Mouse (Mus musculus): ENCODE results near the gene Nhlrc3. TPM values are rescaled to one million over a fixed set of nuclear protein-coding genes. Genes with fewer than 3 reads are reported as not detected.

The Nhlrc3 gene
- 7.9 and 10.1 TPM in 2 replicates for total RNA-seq (2014; fragmentation: Nextera tagmentation)
- total RNA-seq (2017) = 9.1 and 9.2 TPM in 2 replicates

- peak; percentile 79 for ATAC-seq (replicated peaks; ENCODE audit: poor library complexity, severe bottlenecking)
Observed at GRCm38 (mm10) chr3:53463046-53463764, at the start of gene Nhlrc3, which contains the start of gene Proser1. Nhlrc3 (minus strand) TSS chr3:53463332. Proser1 (plus strand) TSS chr3:53463666.

GRCm38 (mm10) chr3:53502428-53502827 lies 39.3 kb upstream of the Nhlrc3 start:
- peak; percentile 63; the same call in 1 of the 2 replicates for ATAC-seq (replicated peaks; ENCODE audit: poor library complexity, severe bottlenecking)

- no peak for ATAC-seq (replicated peaks; ENCODE audit: poor library complexity, severe bottlenecking)
Observed at GRCm38 (mm10) chr3:53498351-53498905, 35.3 kb upstream of the Nhlrc3 start.

GRCm38 (mm10) chr3:53488353-53488752 lies 25.2 kb upstream of the Nhlrc3 start, which contains the start of gene Stoml3:
Stoml3 (plus strand) TSS chr3:53488653.
- no peak for ATAC-seq (replicated peaks; ENCODE audit: poor library complexity, severe bottlenecking)

GRCm38 (mm10) chr3:53486996-53487576 lies 24.0 kb upstream of the Nhlrc3 start:
- no peak; the same call in 1 of the 2 replicates for ATAC-seq (replicated peaks; ENCODE audit: poor library complexity, severe bottlenecking)

- ATAC-seq (replicated peaks; ENCODE audit: poor library complexity, severe bottlenecking) = no peak
Observed at GRCm38 (mm10) chr3:53486561-53486960, 23.4 kb upstream of the Nhlrc3 start.

GRCm38 (mm10) chr3:53483414-53484059 lies 20.4 kb upstream of the Nhlrc3 start:
- ATAC-seq (replicated peaks; ENCODE audit: poor library complexity, severe bottlenecking) = peak; percentile 92

GRCm38 (mm10) chr3:53478419-53479046 lies 15.4 kb upstream of the Nhlrc3 start:
- no peak for ATAC-seq (replicated peaks; ENCODE audit: poor library complexity, severe bottlenecking)

- no peak for ATAC-seq (replicated peaks; ENCODE audit: poor library complexity, severe bottlenecking)
Observed at GRCm38 (mm10) chr3:53477468-53477867, 14.3 kb upstream of the Nhlrc3 start.

- ATAC-seq (replicated peaks; ENCODE audit: poor library complexity, severe bottlenecking) = no peak; the same call in 1 of the 2 replicates
Observed at GRCm38 (mm10) chr3:53475889-53476288, 12.8 kb upstream of the Nhlrc3 start.

- ATAC-seq (replicated peaks; ENCODE audit: poor library complexity, severe bottlenecking) = no peak
Observed at GRCm38 (mm10) chr3:53474179-53474578, 11.0 kb upstream of the Nhlrc3 start.

- ATAC-seq (replicated peaks; ENCODE audit: poor library complexity, severe bottlenecking) = no peak
Observed at GRCm38 (mm10) chr3:53472061-53472460, 8.9 kb upstream of the Nhlrc3 start.

GRCm38 (mm10) chr3:53469650-53470049 lies 6.5 kb upstream of the Nhlrc3 start:
- no peak for ATAC-seq (replicated peaks; ENCODE audit: poor library complexity, severe bottlenecking)

- ATAC-seq (replicated peaks; ENCODE audit: poor library complexity, severe bottlenecking) = no peak
Observed at GRCm38 (mm10) chr3:53467356-53467755, 4.2 kb upstream of the Nhlrc3 start.

- peak; percentile 45 for ATAC-seq (replicated peaks; ENCODE audit: poor library complexity, severe bottlenecking)
Observed at GRCm38 (mm10) chr3:53466481-53466880, 3.3 kb upstream of the Nhlrc3 start.

- ATAC-seq (replicated peaks; ENCODE audit: poor library complexity, severe bottlenecking) = no peak
Observed at GRCm38 (mm10) chr3:53465330-53465729, 2.2 kb upstream of the Nhlrc3 start.

GRCm38 (mm10) chr3:53464146-53464698 lies 1.1 kb upstream of the Nhlrc3 start:
- ATAC-seq (replicated peaks; ENCODE audit: poor library complexity, severe bottlenecking) = no peak

- ATAC-seq (replicated peaks; ENCODE audit: poor library complexity, severe bottlenecking) = no peak
Observed at GRCm38 (mm10) chr3:53463765-53464114, 608 bp upstream of the Nhlrc3 start.

- peak; percentile 2; the same call in 1 of the 2 replicates for ATAC-seq (replicated peaks; ENCODE audit: poor library complexity, severe bottlenecking)
Observed at GRCm38 (mm10) chr3:53462701-53463045, 459 bp downstream of the Nhlrc3 start.

GRCm38 (mm10) chr3:53460106-53460505 lies 3.0 kb downstream of the Nhlrc3 start:
- ATAC-seq (replicated peaks; ENCODE audit: poor library complexity, severe bottlenecking) = peak; percentile 44

Data from granulocyte monocyte progenitor cell, adult 5-6 weeks (primary cell).